Mouse (Mus musculus) layer of hippocampus, adult 2 months (tissue): ENCODE results near the gene Pdzph1. TPM values are rescaled to one million over a fixed set of nuclear protein-coding genes. Genes with fewer than 3 reads are reported as not detected.

Experiments
- DNase-seq, 2 experiments: peaks; one replicate each; pipeline ENCODE4 v3.0.0; 2022; ENCODE audit warnings: low spot score in 2 of 2
- H3K27ac ChIP-seq: fragments of 200-600 bp; 2 replicates; pipeline ENCODE4 v1.8.1; 2022
- H3K4me3 ChIP-seq: fragments of 200-600 bp; 2 replicates; pipeline ENCODE4 v1.8.1; 2022; ENCODE audit warnings: mild to moderate bottlenecking
- CTCF ChIP-seq: fragments of 200-600 bp; conservative IDR thresholded peaks from 2 replicates; pipeline ENCODE4 v1.8.1; 2022; ENCODE audit warnings: antibody characterized with exemption, mild to moderate bottlenecking, moderate library complexity
- total RNA-seq, 2 experiments: library from RNA; stranded (reverse); gene quantifications; 2 replicates each; pipeline ENCODE4 v1.2.3; 2021

The Pdzph1 gene
- total RNA-seq, 2 experiments from 2014 or later: 2.1 to 2.3 TPM

- Histone ChIP-seq H3K27ac (no peak overlapping the region), H3K4me3 (no peak overlapping the region)
- no peak for TF ChIP-seq CTCF
- no peak for DNase-seq
Observed at GRCm38 (mm10) chr17:58943015-58943822, 48.0 kb downstream of the Pdzph1 start.

GRCm38 (mm10) chr17:58938598-58938997 lies 52.6 kb downstream of the Pdzph1 start:
- TF ChIP-seq CTCF: no peak
- no peak overlapping the region for H3K27ac ChIP-seq
- no peak for DNase-seq
- no peak overlapping the region for H3K4me3 ChIP-seq

- no peak for TF ChIP-seq CTCF
- peak in 1 of 2 experiments; percentile 16 for DNase-seq
- H3K4me3 ChIP-seq: no peak overlapping the region
- no peak overlapping the region for H3K27ac ChIP-seq
Observed at GRCm38 (mm10) chr17:58937533-58937932, 53.6 kb downstream of the Pdzph1 start.

DNA sequence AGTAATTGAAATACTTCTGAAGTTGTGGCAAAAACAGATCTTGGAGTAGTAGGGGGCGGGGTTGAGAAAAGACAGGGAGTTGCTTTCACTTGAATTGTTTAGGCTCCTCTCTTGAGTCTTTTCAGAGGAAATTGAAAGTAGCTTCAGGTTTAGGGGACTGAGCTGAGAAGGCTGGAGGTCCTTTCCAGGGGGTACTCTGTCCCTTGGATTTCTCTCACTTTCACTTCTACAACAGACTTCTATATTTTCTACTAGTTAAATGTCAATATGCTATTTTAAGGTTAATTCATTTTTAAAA lies 58.2 kb downstream of the Pdzph1 start:
- DNase-seq: no peak
- H3K27ac ChIP-seq: no peak overlapping the region
- no peak for TF ChIP-seq CTCF
- no peak overlapping the region for H3K4me3 ChIP-seq

- DNase-seq: no peak
- no peak overlapping the region for H3K27ac ChIP-seq
- no peak for TF ChIP-seq CTCF
- no peak overlapping the region for H3K4me3 ChIP-seq
Observed at GRCm38 (mm10) chr17:58932279-58932982, 58.7 kb downstream of the Pdzph1 start.

DNA sequence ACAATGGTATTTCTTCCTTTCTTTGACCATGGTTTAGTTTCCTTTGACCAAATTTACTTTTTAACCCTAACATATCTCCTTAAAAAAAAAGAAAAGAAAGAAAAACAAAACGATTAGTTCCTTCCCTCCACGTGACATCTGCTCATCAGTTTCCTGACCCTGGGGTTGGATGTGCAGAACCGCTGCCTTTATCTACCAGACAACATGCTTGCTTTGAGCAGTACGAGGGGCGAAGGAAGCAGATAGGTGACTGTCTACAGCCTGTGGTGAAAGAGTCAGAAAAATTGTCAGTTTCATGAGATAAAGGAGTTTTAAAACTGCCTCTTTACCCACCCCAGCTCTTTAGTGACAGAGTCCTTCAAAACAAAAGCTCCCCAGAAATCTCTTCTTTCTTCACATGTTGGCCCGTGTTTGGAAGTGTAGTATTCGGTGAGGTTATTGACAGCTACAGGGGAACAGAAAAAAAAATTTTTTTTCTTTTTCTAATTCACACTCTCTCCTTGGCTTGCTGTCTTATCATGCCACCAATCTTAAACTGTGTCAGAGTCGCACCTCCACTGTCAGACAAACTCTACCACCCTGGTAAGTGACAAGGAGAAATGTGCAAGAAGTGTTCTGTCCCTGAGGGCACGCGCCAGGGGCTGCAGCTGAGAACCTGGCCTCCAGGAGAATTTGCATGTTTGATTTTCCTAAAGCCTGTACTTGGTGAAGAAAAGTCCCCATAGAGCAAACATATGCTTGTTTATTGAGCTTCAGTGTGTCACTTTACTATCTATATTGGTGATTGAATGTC lies 66.2 kb downstream of the Pdzph1 start:
- TF ChIP-seq CTCF: no peak
- DNase-seq: no peak
- H3K4me3 ChIP-seq: no peak overlapping the region

GRCm38 (mm10) chr17:58923901-58924476 lies 67.2 kb downstream of the Pdzph1 start:
- Histone ChIP-seq H3K4me3 (no peak overlapping the region), H3K27ac (no peak overlapping the region)
- DNase-seq: no peak
- no peak for TF ChIP-seq CTCF

More for the DNA sequence above, 66.2 kb downstream of the Pdzph1 start:
- H3K27ac ChIP-seq: no peak overlapping the region

DNA sequence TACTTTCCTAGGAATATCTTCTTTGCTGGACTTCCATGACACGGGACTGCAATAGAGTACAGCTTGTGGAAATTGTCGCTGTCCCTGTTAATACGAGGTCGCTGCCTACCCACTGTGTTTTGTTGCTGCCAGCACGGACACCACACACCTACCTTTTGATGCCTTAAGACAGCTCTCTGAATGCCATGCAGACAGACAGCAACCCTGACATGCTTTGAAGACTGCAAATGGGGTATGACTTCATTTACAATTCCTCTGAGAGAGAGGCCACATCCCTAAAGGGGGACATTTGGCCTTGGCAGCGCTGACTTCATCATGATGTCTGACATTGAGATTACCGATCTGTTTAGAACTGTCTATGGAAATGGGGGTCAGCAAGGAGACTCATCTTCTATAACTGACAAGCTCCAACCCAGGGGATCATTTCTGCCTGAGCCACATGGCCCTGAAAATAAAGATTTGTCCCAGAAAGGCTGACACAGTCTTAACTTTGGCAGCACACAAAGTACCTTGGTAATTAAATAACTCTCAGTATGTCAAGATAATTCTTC lies 67.8 kb downstream of the Pdzph1 start:
- no peak for TF ChIP-seq CTCF
- no peak for DNase-seq
- no peak overlapping the region for H3K4me3 ChIP-seq
- H3K27ac ChIP-seq: no peak overlapping the region

- no peak for TF ChIP-seq CTCF
- Histone ChIP-seq H3K27ac (no peak overlapping the region), H3K4me3 (no peak overlapping the region)
- no peak for DNase-seq
Observed at GRCm38 (mm10) chr17:58922821-58923220, 68.4 kb downstream of the Pdzph1 start.

GRCm38 (mm10) chr17:58919927-58920326 lies 71.2 kb downstream of the Pdzph1 start:
- TF ChIP-seq CTCF: no peak
- no peak overlapping the region for H3K4me3 ChIP-seq
- no peak for DNase-seq

GRCm38 (mm10) chr17:58919061-58919460 lies 72.1 kb downstream of the Pdzph1 start:
- peak; percentile 76 for TF ChIP-seq CTCF
- DNase-seq: peak; percentile 15 to 38
- Histone ChIP-seq H3K27ac (no peak overlapping the region), H3K4me3 (no peak overlapping the region)

More at GRCm38 (mm10) chr17:58919927-58920326, 71.2 kb downstream of the Pdzph1 start:
- no peak overlapping the region for H3K27ac ChIP-seq

DNA sequence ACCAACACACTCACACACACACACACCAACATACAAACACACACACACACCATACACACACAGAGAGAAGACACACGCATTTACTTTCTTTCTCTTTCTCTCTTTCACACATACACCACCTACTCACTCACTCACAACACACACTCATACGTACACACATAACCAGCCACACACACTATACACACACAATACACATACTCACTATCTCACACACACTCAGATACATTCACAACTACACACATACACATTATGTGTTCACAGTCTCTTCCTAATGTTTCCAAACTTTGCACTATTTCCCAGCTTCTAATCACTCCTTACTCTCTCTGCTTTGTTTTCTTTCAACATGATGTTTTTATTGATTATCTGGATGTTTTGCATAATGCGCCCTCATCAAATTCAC lies 72.6 kb downstream of the Pdzph1 start:
- TF ChIP-seq CTCF: no peak
- H3K27ac ChIP-seq: no peak overlapping the region
- H3K4me3 ChIP-seq: no peak overlapping the region
- DNase-seq: no peak
